Mouse (Mus musculus): ENCODE results near the gene Mmp28.
A peak's percentile ranks its signal among the peaks of the same experiment; 100 is the strongest.

Mmp28 gene

DNA sequence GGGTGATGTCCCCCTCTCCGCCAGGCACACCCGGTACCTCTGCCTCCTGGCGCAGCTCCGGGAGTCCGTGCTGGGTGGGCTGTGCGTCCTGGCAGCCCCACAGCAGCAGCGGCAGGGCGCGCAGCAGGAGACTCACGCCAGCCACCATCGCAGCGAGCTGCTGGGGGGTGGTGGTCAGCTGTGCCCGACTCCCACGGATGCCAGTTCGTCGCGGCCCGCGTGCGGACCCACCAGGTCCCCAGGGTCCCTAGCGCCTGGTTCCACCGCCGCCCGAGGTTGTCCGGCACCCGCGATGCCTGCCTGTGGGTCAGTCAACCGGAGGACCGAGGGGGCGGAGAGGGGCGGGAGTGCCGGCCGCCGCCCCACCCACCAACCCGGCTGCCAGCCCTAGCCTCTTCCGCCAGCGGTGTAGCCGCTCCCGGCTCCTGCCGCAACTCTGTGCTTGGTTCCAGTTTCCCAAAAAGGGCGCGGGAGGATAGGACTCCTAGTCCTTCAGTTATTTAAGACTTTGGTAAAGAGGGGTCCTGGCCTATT is at the start of gene Mmp28:
Gene Mmp28 (minus strand): TSS at position 361 of the 534 bp plus-strand sequence.
- no peak for DNase-seq (ENCODE audit: low read depth, low spot score)

- DNase-seq (ENCODE audit: low read depth, low spot score), result no peak
Measured at GRCm38 (mm10) chr11:83509521-83509920, 46.6 kb upstream of the Mmp28 start.

DNA sequence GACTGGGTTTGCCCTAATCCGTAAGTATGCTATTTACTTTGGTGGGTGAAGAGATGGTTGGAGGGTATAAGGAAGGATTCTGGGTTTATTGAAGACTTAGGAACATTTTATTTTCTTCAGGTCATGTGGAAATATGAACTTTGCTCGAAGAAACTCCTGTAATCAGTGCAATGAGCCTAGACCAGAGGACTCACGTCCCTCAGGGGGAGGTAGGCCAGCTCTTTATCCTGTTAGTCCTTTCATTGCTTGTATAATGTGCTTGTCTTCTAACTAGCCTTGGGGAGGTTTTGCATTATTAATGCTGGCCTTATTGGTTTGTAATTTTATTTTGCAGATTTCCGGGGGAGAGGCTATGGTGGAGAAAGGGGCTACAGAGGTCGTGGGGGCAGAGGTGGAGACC is 41.4 kb upstream of the Mmp28 start:
- DNase-seq (ENCODE audit: low read depth, low spot score), result no peak

GRCm38 (mm10) chr11:83495571-83495970 is 32.7 kb upstream of the Mmp28 start:
- no peak for DNase-seq (ENCODE audit: low read depth, low spot score)

DNA sequence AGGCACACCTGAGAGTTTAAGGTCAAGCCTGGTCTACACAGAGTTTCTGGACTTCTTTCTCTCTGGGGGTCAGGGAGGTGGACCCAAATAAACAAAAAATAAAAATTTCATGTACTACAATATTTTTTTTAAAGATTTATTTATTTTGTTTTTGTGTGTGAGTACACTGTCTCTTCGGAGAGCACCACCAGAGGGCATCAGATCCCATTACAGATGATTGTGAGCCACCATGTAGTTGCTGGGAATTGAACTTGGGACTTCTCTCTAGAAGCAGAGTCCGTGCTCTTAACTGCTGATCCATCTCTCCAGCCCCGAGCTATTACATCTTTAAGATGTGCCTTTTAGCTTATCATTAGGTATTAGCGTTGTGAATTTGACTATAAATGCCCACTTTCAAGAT is 28.6 kb upstream of the Mmp28 start:
- no peak for DNase-seq (ENCODE audit: low read depth, low spot score)

DNA sequence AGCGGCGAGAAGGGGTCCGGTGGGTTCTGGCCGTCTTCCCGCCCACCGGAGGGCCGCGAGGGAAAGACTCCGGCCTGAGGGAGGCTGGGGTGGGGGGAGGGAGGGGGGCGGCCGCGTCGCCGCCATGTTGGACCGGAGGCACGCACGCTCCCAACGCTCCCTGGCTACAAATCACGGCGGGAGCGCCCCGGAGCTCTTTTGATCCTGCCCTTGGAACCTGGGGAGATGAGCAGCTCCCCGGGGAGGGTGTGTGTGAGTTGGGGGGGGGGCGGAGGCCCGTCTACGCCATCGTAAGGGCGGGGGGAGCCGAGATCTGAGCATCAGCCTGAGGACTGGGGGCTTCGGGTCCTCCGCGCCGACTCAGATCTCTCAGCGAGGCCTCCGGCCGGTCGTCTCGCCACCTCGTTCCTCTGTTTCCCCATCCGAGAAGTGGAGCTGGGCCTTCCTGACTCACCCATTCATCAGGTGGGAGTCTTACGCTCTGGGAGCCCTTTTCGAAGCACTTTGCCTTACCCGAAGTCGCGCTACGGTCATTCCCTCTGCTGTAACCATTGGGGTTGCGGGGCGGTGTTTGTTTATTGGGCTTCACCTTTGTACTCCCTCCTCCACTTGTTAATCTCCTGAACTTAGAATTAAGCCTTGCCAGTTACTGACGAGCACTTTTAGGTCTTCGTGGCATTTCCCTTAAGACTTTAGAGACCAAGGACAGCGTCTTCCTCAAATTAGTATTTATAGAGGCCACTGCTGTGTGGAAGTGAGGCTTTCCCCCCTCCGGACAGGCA is 10.6 kb upstream of the Mmp28 start:
- DNase-seq (ENCODE audit: low read depth, low spot score), result no peak

DNA sequence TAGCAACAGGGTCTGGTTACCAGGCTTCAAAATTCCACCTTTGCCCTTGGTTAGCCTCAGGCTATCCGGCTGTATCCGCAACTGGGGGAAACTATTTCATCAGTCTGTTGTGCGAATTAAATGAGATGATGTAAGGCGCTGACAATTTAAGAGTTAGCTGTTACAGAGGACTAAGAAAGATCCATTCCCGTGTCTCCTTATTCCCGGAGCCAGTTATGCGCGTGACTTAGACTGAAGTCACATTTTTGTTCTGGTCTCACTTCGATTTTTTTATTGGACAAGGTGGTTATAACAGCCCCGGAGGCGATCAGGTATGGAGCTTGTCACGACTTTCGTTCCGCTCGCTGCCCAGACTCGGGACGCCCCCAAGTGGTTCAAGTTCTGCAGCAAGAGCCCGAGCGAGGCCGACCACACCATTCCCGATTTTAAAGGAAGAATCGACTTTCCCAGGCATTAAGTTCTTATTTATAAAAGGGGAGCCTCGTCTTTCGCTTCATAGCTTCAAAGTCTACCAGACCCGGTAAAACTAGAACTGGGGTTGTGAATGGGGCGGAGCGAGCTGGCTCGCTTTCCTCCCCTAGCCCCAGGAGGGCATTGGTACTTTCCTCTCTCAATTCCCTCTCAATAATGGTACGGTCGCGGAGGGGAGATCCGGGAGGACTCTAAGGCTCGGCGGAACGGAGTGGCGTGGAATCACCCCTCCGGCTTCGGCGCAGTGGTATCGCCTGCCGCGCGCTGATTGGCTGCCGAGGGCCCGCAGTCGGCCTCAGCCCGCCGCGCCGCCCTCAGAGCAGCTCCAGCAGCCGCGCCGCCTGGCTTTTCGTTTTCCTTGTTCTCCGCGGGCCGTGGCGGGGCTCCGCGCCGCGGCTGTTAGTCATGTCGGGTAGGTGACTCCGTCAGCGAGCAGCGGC is 9.7 kb upstream of the Mmp28 start, which contains the start of gene Taf15:
Gene Taf15 (plus strand): TSS at position 763 of the 911 bp plus-strand sequence.
- peak; percentile 99 for DNase-seq (ENCODE audit: low read depth, low spot score)

GRCm38 (mm10) chr11:83471766-83472165 is 8.9 kb upstream of the Mmp28 start:
- DNase-seq (ENCODE audit: low read depth, low spot score), result no peak

DNA sequence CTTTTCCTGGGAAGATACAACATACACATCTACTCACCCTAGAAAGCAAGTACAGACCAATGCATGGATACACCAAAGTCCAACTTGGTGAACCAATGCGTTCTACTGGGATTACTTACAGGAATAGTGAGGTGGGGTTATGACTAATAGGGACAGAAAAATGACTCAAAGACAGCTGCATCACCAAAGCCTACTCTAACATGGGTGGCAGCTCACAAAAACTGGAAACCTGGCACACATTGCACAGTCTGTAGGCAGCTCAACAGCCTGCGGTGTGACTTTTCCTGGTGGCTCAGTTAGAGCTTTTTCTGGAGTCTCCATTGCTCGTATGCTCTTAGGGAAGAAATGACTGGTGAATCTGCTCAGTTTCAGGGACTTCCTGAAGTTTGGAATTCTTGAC is 5.9 kb upstream of the Mmp28 start:
- DNase-seq (ENCODE audit: low read depth, low spot score), result no peak

DNA sequence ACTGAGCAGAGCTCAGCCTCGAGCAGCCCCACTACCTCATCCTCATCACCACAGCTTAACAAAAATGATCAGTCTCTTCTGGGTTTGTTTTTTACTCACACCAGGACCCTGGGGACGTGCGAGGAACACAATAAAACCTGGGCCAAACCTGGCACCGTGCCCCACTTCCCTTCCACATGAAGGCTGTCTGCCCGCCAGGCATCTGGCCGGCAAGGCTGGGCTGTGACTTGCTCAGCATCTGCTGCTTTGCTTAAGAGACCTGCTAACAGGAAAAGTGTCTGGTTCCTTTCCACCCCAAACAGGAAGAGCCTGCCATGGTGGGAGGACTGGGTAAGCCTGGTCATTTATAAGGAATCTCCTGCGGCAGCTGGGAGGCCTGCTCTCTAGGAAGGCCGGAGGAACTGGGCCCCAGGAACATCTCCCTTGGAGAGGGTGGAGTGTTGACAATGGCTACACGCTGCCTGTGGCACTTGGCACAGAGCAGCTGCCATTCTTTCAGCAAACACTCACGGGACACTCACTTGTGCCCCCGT is 4.3 kb upstream of the Mmp28 start:
- no peak for DNase-seq (ENCODE audit: low read depth, low spot score)

DNA sequence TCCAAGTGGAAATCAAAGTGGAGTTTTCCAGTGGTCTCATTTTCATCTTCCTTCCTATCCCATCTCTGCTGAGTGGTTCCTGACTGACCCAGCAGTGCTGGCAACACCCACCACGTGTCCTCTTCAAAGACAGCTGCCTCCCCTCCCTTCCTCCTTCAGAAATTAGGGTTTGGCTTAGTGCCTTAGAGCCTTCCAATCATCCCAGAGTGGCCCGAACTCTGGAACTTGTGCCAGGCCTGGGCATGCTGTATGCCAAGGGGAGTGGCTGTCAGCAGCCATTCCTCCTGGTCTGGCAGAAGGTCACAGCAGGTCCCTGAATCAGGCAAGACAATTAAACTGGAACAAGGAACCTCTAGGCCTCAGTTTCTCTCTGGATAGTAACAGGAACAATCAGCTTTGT is 3.1 kb upstream of the Mmp28 start:
- no peak for DNase-seq (ENCODE audit: low read depth, low spot score)

GRCm38 (mm10) chr11:83461462-83462027 is 1.3 kb downstream of the Mmp28 start:
- DNase-seq (ENCODE audit: low read depth, low spot score), result no peak

GRCm38 (mm10) chr11:83457912-83458601 is 4.8 kb downstream of the Mmp28 start:
- no peak for DNase-seq (ENCODE audit: low read depth, low spot score)

DNA sequence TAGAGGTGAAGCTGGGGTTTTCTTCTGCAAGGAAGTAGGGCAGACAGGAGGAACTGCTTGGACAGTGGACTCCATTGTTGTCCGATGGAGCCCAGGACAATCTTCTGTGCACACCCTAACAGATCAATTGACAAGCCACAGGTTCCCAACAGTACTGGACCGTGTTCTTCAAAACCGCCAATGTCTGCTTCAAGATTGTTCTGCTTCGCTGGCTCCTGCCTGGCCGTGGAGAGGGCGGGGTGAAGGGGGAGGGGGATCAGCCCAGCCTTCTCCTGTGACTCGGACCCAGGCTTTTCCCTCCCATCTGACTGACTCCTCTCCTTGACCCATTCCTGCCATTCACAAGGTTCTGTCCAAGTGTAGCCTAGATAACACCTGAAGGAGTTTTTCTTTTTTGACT is 5.6 kb downstream of the Mmp28 start:
- DNase-seq (ENCODE audit: low read depth, low spot score), result no peak

DNA sequence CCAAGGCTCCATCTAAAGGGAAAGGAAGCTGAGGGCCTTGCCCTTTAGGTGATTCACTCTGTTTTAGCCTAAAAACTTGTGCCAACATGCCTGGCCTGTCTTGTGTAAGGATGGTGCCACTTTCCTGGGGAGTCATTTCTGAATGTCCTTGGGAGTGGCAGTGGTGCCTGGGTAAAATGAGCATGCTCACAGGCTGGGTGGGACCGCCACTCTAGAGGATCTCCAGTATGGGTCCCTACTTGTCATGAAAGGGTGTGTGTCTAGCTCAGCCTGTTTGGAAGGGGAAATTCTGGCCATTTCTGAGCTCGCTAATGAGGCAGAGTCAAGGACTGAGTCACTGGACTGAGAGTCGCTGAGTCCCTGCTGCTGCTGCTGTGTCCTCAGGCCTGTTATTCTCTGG is 7.3 kb downstream of the Mmp28 start:
- no peak for DNase-seq (ENCODE audit: low read depth, low spot score)

DNA sequence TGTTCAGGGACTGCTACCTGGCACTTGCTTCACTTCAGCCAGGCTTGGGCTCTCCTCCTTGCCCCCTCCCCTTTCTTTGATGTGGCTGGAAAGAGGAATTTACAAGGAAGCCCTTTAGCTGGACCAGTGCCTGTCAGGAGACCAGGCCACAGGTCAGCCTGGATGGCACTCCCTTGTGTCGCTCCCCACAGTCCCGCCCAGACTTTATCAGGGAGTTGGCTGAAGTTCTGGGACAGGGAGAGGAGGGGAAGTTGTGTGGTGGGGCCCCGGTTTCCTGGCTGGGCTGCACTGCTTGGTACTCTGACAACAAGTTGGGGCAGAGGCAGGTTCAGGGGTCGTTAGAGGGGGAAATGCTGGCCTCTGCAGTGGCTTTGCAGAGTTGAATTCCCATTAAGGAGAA is 8.3 kb downstream of the Mmp28 start:
- DNase-seq (ENCODE audit: low read depth, low spot score), result no peak

DNA sequence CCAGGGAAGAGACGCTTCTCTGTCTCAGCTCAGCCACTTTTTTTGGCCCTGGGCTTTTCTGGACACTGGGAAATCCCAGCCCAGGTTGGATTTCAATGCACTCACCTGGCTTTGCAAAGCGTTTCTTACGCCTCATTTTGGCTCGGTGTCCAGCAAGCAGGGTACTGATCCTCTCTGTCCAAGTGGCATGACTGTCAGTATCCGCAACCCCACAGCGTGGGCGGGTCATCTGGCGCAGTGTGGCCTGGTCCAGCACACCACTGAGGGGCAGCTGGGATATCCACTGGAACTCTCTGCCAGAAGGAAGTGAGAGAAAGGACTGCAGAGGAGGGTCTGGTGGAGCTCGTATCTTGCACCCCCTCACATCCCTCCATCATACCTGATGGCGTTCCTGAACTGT is 11.6 kb downstream of the Mmp28 start:
- DNase-seq (ENCODE audit: low read depth, low spot score), result no peak

GRCm38 (mm10) chr11:83450550-83450949 is 12.3 kb downstream of the Mmp28 start:
- DNase-seq (ENCODE audit: low read depth, low spot score), result no peak

GRCm38 (mm10) chr11:83449298-83449697 is 13.6 kb downstream of the Mmp28 start:
- no peak for DNase-seq (ENCODE audit: low read depth, low spot score)

DNA sequence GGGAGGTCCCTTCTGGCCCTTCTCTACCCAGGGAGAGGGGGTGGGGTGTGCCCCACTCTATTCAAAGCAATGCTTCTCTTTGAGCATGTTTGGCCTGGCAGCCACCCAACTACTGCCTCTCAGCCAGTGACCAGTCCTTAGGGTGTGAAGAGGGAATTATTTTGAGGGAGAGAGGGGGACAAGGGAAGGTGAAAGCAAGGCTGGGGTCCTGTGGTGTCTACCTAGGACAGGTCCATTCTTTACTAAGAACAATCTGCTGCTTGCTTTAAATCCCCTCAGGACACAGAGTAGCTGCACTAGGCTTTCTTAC is 14.0 kb downstream of the Mmp28 start:
- no peak for DNase-seq (ENCODE audit: low read depth, low spot score)
